Mouse (Mus musculus) regulatory T cell (primary cell): ENCODE data around the gene Pla2g2d.
"Not testable (repeated sequence)": the region's sequence is repeated elsewhere in the genome, so short reads cannot be mapped to it uniquely, and the experiment has no call there.

Experiments
- in situ Hi-C: fragments of 300-600 bp; cut with MboI, MseI; formaldehyde crosslinking; loops from one replicate; pipeline ENCODE4 v1.15.1; 2025; ENCODE audit warnings: high pct_unique_total_duplicates

The Pla2g2d gene

GRCm38 (mm10) chr4:138780300-138780699, 4.8 kb downstream of the Pla2g2d start:
- in situ Hi-C loops, result no loop called here

GRCm38 (mm10) chr4:138782098-138782497, 6.6 kb downstream of the Pla2g2d start:
- in situ Hi-C loops, result no loop called here

GRCm38 (mm10) chr4:138785721-138786120, 10.2 kb downstream of the Pla2g2d start:
- in situ Hi-C loops, result no loop called here

GRCm38 (mm10) chr4:138786141-138786540, 10.6 kb downstream of the Pla2g2d start:
- in situ Hi-C loops, result no loop called here

- in situ Hi-C loops, result no loop called here
Measured at GRCm38 (mm10) chr4:138788381-138788780, 12.8 kb downstream of the Pla2g2d start.

GRCm38 (mm10) chr4:138791452-138791851, 15.9 kb downstream of the Pla2g2d start:
- in situ Hi-C loops, result no loop called here

GRCm38 (mm10) chr4:138792599-138792998, 17.1 kb downstream of the Pla2g2d start:
- in situ Hi-C loops, result no loop called here

GRCm38 (mm10) chr4:138793276-138793675, 17.7 kb downstream of the Pla2g2d start:
- in situ Hi-C loops, result no loop called here

- in situ Hi-C loops, result no loop called here
Measured at GRCm38 (mm10) chr4:138794344-138794743, 18.8 kb downstream of the Pla2g2d start.

- in situ Hi-C loops, result no loop called here
Measured at GRCm38 (mm10) chr4:138796513-138797216, 21.1 kb downstream of the Pla2g2d start.

GRCm38 (mm10) chr4:138797217-138797570, 21.7 kb downstream of the Pla2g2d start:
- in situ Hi-C loops, result no loop called here

- in situ Hi-C loops, result no loop called here
Measured at GRCm38 (mm10) chr4:138800134-138800744, 24.7 kb downstream of the Pla2g2d start.

- in situ Hi-C loops, result no loop called here
Measured at GRCm38 (mm10) chr4:138801631-138802030, 26.1 kb downstream of the Pla2g2d start.

GRCm38 (mm10) chr4:138802917-138803316, 27.4 kb downstream of the Pla2g2d start:
- in situ Hi-C loops, result no loop called here

GRCm38 (mm10) chr4:138805248-138805647, 29.7 kb downstream of the Pla2g2d start:
- in situ Hi-C loops, result no loop called here

GRCm38 (mm10) chr4:138806160-138806559, 30.6 kb downstream of the Pla2g2d start:
- in situ Hi-C loops, result no loop called here

GRCm38 (mm10) chr4:138806920-138807541, 31.5 kb downstream of the Pla2g2d start:
- in situ Hi-C loops, result no loop called here

- in situ Hi-C loops, result no loop called here
Measured at GRCm38 (mm10) chr4:138816166-138816565, 40.6 kb downstream of the Pla2g2d start.

GRCm38 (mm10) chr4:138817736-138818135, 42.2 kb downstream of the Pla2g2d start:
- in situ Hi-C loops, result no loop called here

- in situ Hi-C loops, result no loop called here
Measured at GRCm38 (mm10) chr4:138819101-138819500, 43.6 kb downstream of the Pla2g2d start.

GRCm38 (mm10) chr4:138821036-138821435, 45.5 kb downstream of the Pla2g2d start:
- in situ Hi-C loops, result no loop called here

- in situ Hi-C loops, result not testable (repeated sequence)
Measured at GRCm38 (mm10) chr4:138824161-138824560, 48.6 kb downstream of the Pla2g2d start.

- in situ Hi-C loops, result no loop called here
Measured at GRCm38 (mm10) chr4:138824660-138825059, 49.1 kb downstream of the Pla2g2d start.
